Mouse (Mus musculus) heart, embryonic 14.5 days (tissue): ENCODE results near the gene Robo1. TPM values are rescaled to one million over a fixed set of nuclear protein-coding genes. Genes with fewer than 3 reads are reported as not detected.

Source experiments
- ATAC-seq: fragments of 200-750 bp; cut with Nextera tagmentation; 2 replicates; pipeline ENCODE4 v1.8.0; 2017; ENCODE audit warnings: low read depth, moderate TSS enrichment; ENCODE audit not compliant: insufficient number of reproducible peaks, insufficient read depth, low FRiP score
- H3K27ac ChIP-seq, 2 experiments: fragments of 200-500 bp in 1 of 2; fragments of 300-500 bp in 1 of 2; sonication (generic) in 1 of 2; replicated peaks in 1 of 2; 2 replicates each; pipeline ENCODE4 v1.5.1; 2012 to 2014; ENCODE audit warnings: low read depth in 2 of 2, low read length in 2 of 2, control low read depth in 1 of 2, mild to moderate bottlenecking in 1 of 2, mixed read lengths in 1 of 2; ENCODE audit not compliant: control insufficient read depth in 1 of 2, insufficient read depth in 1 of 2
- H3K27me3 ChIP-seq: fragments of 300-500 bp; sonication (generic); 2 replicates; pipeline ENCODE4 v1.6.1; 2014; ENCODE audit warnings: mild to moderate bottlenecking, low read length, control low read depth; ENCODE audit not compliant: control insufficient read depth, insufficient read depth
- H3K36me3 ChIP-seq: fragments of 300-500 bp; sonication (generic); 2 replicates; pipeline ENCODE4 v1.6.1; 2014; ENCODE audit warnings: mild to moderate bottlenecking, control low read depth, low read length, mixed read lengths; ENCODE audit not compliant: control insufficient read depth, insufficient read depth
- H3K4me1 ChIP-seq, 2 experiments: fragments of 200-500 bp in 1 of 2; fragments of 300-500 bp in 1 of 2; sonication (generic) in 1 of 2; 2 replicates each; pipeline ENCODE4 v1.6.1; 2012 to 2014; ENCODE audit warnings: low read length in 2 of 2, control low read depth in 1 of 2, mixed read lengths in 1 of 2; ENCODE audit not compliant: control insufficient read depth in 2 of 2, insufficient read depth in 2 of 2
- H3K4me2 ChIP-seq: fragments of 300-500 bp; sonication (generic); 2 replicates; pipeline ENCODE4 v1.6.1; 2014; ENCODE audit warnings: mild to moderate bottlenecking, low read length
- H3K4me3 ChIP-seq, 2 experiments: fragments of 200-500 bp in 1 of 2; fragments of 300-500 bp in 1 of 2; sonication (generic) in 1 of 2; 2 replicates each; pipeline ENCODE4 v1.5.1; 2012 to 2014; ENCODE audit warnings: low read length in 2 of 2, mild to moderate bottlenecking in 2 of 2, control low read depth in 1 of 2, low read depth in 1 of 2, moderate library complexity in 1 of 2; ENCODE audit not compliant: control insufficient read depth in 1 of 2, insufficient read depth in 1 of 2
- H3K9ac ChIP-seq: fragments of 300-500 bp; sonication (generic); 2 replicates; pipeline ENCODE4 v1.6.1; 2014; ENCODE audit warnings: mild to moderate bottlenecking, low read length
- H3K9me3 ChIP-seq: fragments of 300-500 bp; sonication (generic); 2 replicates; pipeline ENCODE4 v1.6.1; 2016; ENCODE audit warnings: low read length, control low read depth; ENCODE audit not compliant: control insufficient read depth
- WGBS: fragments of 180-500 bp; shearing (Covaris S2); extraction: QIAGEN DNeasy Blood & Tissue Kit; methylation state at CpG from one replicate; pipeline ENCODE4 v1.1.7; 2014; 5-methylcytosine and 5-hydroxymethylcytosine counted together
- polyA plus RNA-seq: library from polyadenylated mRNA; unstranded; fragments of >200 nt; fragmentation: Nextera tagmentation; extraction: Ambion mirVana; gene quantifications from 2 replicates; pipeline ENCODE4 v1.2.1, GENCODE M21; 2014

Robo1 gene
- polyA plus RNA-seq, 1 experiment from 2014 or later = 14.9 TPM

DNA sequence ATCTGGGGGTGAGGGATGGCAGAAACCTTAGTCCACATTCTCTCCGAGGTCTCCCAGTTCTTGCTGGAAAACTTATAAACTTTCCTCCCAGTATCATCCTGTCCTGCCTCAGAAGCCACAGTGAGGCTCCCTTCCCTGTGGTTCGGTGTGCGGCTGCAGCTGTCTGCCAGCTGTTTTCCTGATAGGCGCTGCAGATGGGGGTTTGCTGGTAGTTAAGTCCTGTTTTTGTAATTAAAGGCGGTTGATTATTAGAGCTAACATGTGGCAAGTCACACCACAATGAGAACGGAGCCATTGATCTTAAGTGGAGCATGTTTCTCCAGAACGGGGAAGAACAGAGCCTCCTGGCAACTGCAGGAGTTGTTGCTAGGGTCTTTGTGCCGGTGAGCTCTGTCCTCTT lies 699.3 kb downstream of the Robo1 start:
- H3K4me1 ChIP-seq = no peaks in the 10 kb centered on the region
- ATAC-seq = no peak
- H3K9me3 ChIP-seq = no peaks in the 10 kb centered on the region
- H3K4me2 ChIP-seq = no peak overlapping the region
- 68% methylated on average over 8 of the region's 8 CpGs for WGBS
- no peak overlapping the region for H3K4me3 ChIP-seq
- H3K27me3 ChIP-seq = no peaks in the 10 kb centered on the region
- no peak overlapping the region for H3K27ac ChIP-seq
- 0 out of 2 replicates have a peak, but pooled peaks cover 13% of the 10 kb centered on the region for H3K36me3 ChIP-seq
- no peak overlapping the region for H3K9ac ChIP-seq

DNA sequence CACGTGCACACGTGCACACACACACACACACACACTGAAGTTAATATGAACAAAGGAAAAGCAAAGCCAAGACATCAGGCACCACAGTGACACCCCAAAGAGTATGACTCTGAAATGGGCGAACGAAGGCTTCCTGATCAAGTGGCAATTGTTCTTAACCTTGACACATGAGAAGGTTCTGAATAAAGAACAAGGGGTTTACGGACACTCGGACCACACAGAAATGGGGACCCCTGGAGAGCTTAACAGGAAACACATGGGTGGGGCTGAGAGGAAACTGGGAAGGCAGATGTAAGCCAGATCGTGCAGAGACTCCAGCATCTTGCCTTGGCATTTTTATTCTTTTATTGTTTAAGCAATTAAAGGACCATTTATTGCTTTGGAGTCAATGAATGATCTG lies 703.2 kb downstream of the Robo1 start:
- H3K9ac ChIP-seq = no peak overlapping the region
- H3K4me2 ChIP-seq = no peak overlapping the region
- no peak overlapping the region for H3K27ac ChIP-seq
- no peak for ATAC-seq
- no peaks in the 10 kb centered on the region for H3K27me3 ChIP-seq
- peaks cover 0 to 4% of the 10 kb centered on the region in 2 experiments; a peak in 1 of 4 replicates for H3K4me1 ChIP-seq
- no peak overlapping the region for H3K4me3 ChIP-seq
- H3K36me3 ChIP-seq = no peaks in the 10 kb centered on the region
- 75% methylated on average over 7 of the region's 7 CpGs for WGBS
- H3K9me3 ChIP-seq = no peaks in the 10 kb centered on the region

DNA sequence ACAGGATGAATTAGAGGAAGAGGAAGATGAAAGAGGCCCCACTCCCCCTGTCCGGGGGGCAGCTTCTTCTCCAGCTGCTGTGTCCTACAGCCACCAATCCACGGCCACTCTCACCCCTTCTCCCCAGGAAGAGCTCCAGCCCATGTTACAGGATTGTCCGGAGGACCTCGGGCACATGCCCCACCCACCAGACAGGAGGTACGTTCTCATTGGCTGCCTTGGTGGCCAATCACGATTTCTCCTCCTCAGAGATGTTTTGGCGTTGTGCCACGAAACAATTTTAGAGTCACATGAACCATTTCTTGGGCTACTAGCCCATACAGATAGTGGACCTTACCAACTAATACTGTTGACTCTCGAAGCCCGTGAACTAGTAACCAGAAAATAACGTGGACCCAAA lies 704.8 kb downstream of the Robo1 start:
- WGBS = 94% methylated on average over 11 of the region's 11 CpGs
- no peak overlapping the region for H3K4me3 ChIP-seq
- ATAC-seq = no peak
- H3K27me3 ChIP-seq = no peaks in the 10 kb centered on the region
- H3K9me3 ChIP-seq = no peaks in the 10 kb centered on the region
- 0 out of 2 replicates have a peak, but pooled peaks cover 7% of the 10 kb centered on the region for H3K36me3 ChIP-seq
- H3K4me2 ChIP-seq = no peak overlapping the region
- no peak overlapping the region for H3K9ac ChIP-seq
- H3K27ac ChIP-seq = no peak overlapping the region
- H3K4me1 ChIP-seq = peaks cover 2 to 4% of the 10 kb centered on the region in 2 experiments; a peak in 1 of 4 replicates

DNA sequence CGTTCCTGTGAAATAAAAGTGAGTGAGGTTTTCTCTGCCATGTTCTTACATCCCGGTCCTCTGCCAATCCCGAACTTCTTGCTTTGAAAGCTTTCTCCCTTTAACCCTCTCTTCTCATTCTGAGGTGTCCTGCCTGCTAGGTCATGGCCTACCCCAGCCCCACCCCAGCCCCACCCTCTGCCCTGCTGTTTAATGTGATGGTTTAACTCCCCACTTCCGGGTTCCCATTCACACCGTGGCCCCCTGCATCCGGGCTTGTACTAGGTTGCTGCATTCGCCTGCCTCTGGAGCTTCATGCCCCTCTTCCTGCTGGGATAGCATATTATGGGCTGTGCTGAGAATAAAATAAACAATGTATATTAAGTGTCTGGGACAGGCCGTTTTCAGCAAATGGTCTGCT lies 706.4 kb downstream of the Robo1 start:
- no peak for ATAC-seq
- Histone ChIP-seq H3K27me3 (no peaks in the 10 kb centered on the region), H3K4me3 (no peak overlapping the region), H3K4me1 (peaks cover 2 to 4% of the 10 kb centered on the region in 2 experiments; a peak in 1 of 4 replicates), H3K27ac (no peak overlapping the region), H3K9me3 (no peaks in the 10 kb centered on the region), H3K36me3 (0 out of 2 replicates have a peak, but pooled peaks cover 7% of the 10 kb centered on the region), H3K9ac (no peak overlapping the region), H3K4me2 (no peak overlapping the region)
- 77% methylated on average over 8 of the region's 8 CpGs for WGBS

DNA sequence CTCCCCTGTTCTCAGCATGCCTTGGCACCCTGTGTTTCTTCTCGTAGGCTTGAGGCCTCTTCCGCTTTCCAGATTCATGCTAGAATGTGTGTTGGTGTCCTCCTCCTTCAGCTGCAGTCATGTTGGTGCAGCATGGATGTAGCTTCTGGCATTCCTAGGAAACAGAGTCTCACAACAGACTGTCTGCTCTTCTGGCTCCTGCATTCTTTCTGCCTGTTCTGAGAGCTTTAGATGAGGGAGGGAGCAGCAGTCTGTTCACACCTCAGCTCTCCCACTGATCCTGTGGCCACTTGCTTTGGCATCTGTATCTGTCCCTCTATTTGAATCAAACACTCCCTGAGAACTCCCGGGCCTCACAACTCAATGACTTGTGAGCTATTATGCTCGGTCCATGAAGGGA lies 707.9 kb downstream of the Robo1 start:
- H3K4me2 ChIP-seq = no peak overlapping the region
- no peak overlapping the region for H3K4me3 ChIP-seq
- no peaks in the 10 kb centered on the region for H3K9me3 ChIP-seq
- no peak; the same call in 1 of the 2 replicates for ATAC-seq
- peaks cover 2 to 4% of the 10 kb centered on the region in 2 experiments; a peak in 1 of 4 replicates for H3K4me1 ChIP-seq
- 0 out of 2 replicates have a peak, but pooled peaks cover 7% of the 10 kb centered on the region for H3K36me3 ChIP-seq
- no peaks in the 10 kb centered on the region for H3K27me3 ChIP-seq
- WGBS = 33% methylated on average over 4 of the region's 4 CpGs
- H3K27ac ChIP-seq = no peak overlapping the region
- no peak overlapping the region for H3K9ac ChIP-seq

DNA sequence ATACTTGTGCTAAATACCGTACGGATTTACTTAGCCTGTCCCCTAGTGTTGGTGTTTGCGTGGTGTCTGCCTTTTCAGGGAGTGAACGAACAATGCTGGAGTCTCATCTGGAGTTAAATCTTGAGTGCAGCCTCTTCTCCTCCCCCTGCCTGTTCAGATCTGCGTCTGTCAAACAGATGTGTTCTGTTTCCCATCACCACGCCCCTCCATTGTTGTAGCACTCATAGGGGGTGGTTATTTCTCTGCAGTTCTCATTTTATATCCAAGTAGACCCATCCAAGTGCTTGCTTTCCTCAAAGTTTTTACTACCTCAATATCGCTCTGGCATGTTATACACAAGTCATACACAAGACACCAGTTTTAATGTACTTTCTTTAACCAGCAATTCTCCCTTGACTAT lies 708.7 kb downstream of the Robo1 start:
- H3K4me1 ChIP-seq = peaks cover 2 to 4% of the 10 kb centered on the region in 2 experiments; a peak in 1 of 4 replicates
- H3K36me3 ChIP-seq = 0 out of 2 replicates have a peak, but pooled peaks cover 7% of the 10 kb centered on the region
- 43% methylated on average over 7 of the region's 7 CpGs for WGBS
- H3K27me3 ChIP-seq = no peaks in the 10 kb centered on the region
- no peak overlapping the region for H3K9ac ChIP-seq
- no peaks in the 10 kb centered on the region for H3K9me3 ChIP-seq
- H3K27ac ChIP-seq = no peak overlapping the region
- H3K4me2 ChIP-seq = no peak overlapping the region
- ATAC-seq = no peak
- no peak overlapping the region for H3K4me3 ChIP-seq

DNA sequence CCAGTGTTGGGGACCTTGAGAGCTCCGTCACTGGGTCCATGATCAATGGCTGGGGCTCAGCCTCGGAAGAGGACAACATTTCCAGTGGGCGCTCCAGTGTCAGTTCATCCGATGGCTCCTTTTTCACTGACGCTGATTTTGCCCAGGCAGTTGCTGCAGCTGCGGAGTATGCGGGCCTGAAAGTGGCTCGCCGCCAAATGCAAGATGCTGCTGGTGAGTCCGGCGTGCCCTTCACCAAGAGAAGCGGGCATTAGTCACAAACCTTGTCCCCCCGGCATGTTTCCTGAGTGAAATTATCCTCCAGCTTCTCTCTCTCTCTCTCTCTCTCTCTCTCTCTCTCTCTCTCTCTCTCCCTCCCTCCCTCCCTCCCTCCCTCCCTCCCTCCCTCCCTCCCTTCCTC lies 716.2 kb downstream of the Robo1 start:
- no peak for ATAC-seq
- 92% methylated on average over 13 of the region's 13 CpGs for WGBS
- Histone ChIP-seq H3K4me1 (no peaks in the 10 kb centered on the region), H3K4me3 (no peak overlapping the region), H3K9me3 (no peaks in the 10 kb centered on the region), H3K9ac (no peak overlapping the region), H3K4me2 (no peak overlapping the region), H3K36me3 (peaks cover 7% of the 10 kb centered on the region; the same call in 1 of the 2 replicates), H3K27me3 (no peaks in the 10 kb centered on the region), H3K27ac (no peak overlapping the region)

DNA sequence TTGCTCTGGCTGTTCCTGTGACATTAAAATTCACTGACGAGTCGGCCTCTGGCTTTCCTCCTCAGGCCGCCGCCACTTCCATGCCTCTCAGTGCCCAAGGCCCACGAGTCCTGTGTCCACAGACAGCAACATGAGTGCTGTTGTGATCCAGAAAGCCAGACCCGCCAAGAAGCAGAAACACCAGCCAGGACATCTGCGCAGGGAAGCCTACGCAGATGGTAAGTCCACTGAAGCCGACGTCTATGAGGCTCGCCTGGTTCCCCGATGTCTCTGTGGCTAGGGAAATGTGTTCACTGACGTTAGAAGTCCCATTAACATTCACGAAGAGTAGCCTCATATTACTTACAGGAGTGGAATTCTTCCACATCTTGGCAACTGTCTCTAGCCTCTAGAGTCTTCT lies 719.6 kb downstream of the Robo1 start:
- H3K9ac ChIP-seq = no peak overlapping the region
- H3K4me1 ChIP-seq = no peaks in the 10 kb centered on the region
- ATAC-seq = no peak
- H3K9me3 ChIP-seq = no peaks in the 10 kb centered on the region
- no peak overlapping the region for H3K27ac ChIP-seq
- no peaks in the 10 kb centered on the region for H3K27me3 ChIP-seq
- H3K4me2 ChIP-seq = no peak overlapping the region
- 81% methylated on average over 14 of the region's 14 CpGs for WGBS
- no peak overlapping the region for H3K4me3 ChIP-seq
- H3K36me3 ChIP-seq = peaks cover 7% of the 10 kb centered on the region; the same call in 1 of the 2 replicates
